Mouse (Mus musculus) heart, embryonic 10.5 days (tissue): Measurements from ENCODE around the gene Lamc2. TPM values are rescaled to one million over a fixed set of nuclear protein-coding genes. Genes with fewer than 3 reads are reported as not detected.
A peak's percentile ranks its signal among the peaks of the same experiment; 100 is the strongest.

Experiments used
- DNase-seq: peaks from one replicate; pipeline ENCODE4 v3.0.0-alpha.2; 2017; ENCODE audit warnings: low spot score
- H3K27ac ChIP-seq: fragments of 300-500 bp; sonication (generic); 2 replicates; pipeline ENCODE4 v1.5.1; 2016; ENCODE audit warnings: mild to moderate bottlenecking
- H3K27me3 ChIP-seq: fragments of 300-500 bp; sonication (generic); 2 replicates; pipeline ENCODE4 v1.6.1; 2016; ENCODE audit warnings: mild to moderate bottlenecking; ENCODE audit not compliant: poor library complexity, insufficient read depth, severe bottlenecking
- H3K36me3 ChIP-seq: fragments of 300-500 bp; sonication (generic); 2 replicates; pipeline ENCODE4 v1.6.1; 2016; ENCODE audit warnings: mild to moderate bottlenecking, moderate library complexity
- H3K4me1 ChIP-seq: fragments of 300-500 bp; sonication (generic); 2 replicates; pipeline ENCODE4 v1.6.1; 2016; ENCODE audit warnings: mild to moderate bottlenecking
- H3K4me3 ChIP-seq: fragments of 300-500 bp; sonication (generic); 2 replicates; pipeline ENCODE4 v1.5.1; 2016; ENCODE audit warnings: mild to moderate bottlenecking, moderate library complexity
- H3K9me3 ChIP-seq: fragments of 300-500 bp; sonication (generic); 2 replicates; pipeline ENCODE4 v1.6.1; 2016; ENCODE audit warnings: mild to moderate bottlenecking, moderate library complexity
- WGBS: fragments of 180-500 bp; shearing (Covaris S2); methylation state at CpG from one replicate; pipeline ENCODE4 v1.1.7; 2016; 5-methylcytosine and 5-hydroxymethylcytosine counted together
- polyA plus RNA-seq: library from polyadenylated mRNA; unstranded; fragments of >200 nt; fragmentation: Nextera tagmentation; extraction: Ambion mirVana; gene quantifications from 2 replicates; pipeline ENCODE4 v1.2.1, GENCODE M21; 2016

Lamc2 gene
- polyA plus RNA-seq, 1 experiment from 2014 or later = 4.9 TPM

- no peaks in the 10 kb centered on the region for H3K4me1 ChIP-seq
- no peak for DNase-seq
- 78% methylated on average over 8 of the region's 8 CpGs for WGBS
- H3K27ac ChIP-seq = no peak overlapping the region
- H3K9me3 ChIP-seq = no peaks in the 10 kb centered on the region
- H3K36me3 ChIP-seq = no peaks in the 10 kb centered on the region
- H3K4me3 ChIP-seq = no peak overlapping the region
- H3K27me3 ChIP-seq = no peaks in the 10 kb centered on the region
Measured at GRCm38 (mm10) chr1:153115315-153115714, 70.9 kb downstream of the Lamc2 start.

- WGBS = 72% methylated on average over 4 of the region's 4 CpGs
Measured at GRCm38 (mm10) chr1:153111596-153111995, 74.7 kb downstream of the Lamc2 start.

GRCm38 (mm10) chr1:153109836-153110235, 76.4 kb downstream of the Lamc2 start:
- Histone ChIP-seq H3K36me3 (no peaks in the 10 kb centered on the region), H3K27ac (no peak overlapping the region), H3K9me3 (no peaks in the 10 kb centered on the region), H3K27me3 (no peaks in the 10 kb centered on the region), H3K4me1 (peaks cover 23% of the 10 kb centered on the region), H3K4me3 (no peak overlapping the region)
- DNase-seq = no peak
- WGBS = 63% methylated on average over 3 of the region's 3 CpGs

More at GRCm38 (mm10) chr1:153111596-153111995, 74.7 kb downstream of the Lamc2 start:
- Histone ChIP-seq H3K27me3 (no peaks in the 10 kb centered on the region), H3K4me3 (no peak overlapping the region), H3K4me1 (peaks cover 10% of the 10 kb centered on the region), H3K9me3 (no peaks in the 10 kb centered on the region), H3K27ac (no peak overlapping the region), H3K36me3 (no peaks in the 10 kb centered on the region)
- no peak for DNase-seq

- WGBS = 75% methylated on average over 5 of the region's 5 CpGs
- Histone ChIP-seq H3K36me3 (no peaks in the 10 kb centered on the region), H3K27ac (no peak overlapping the region), H3K4me1 (peaks cover 23% of the 10 kb centered on the region), H3K4me3 (no peak overlapping the region), H3K9me3 (no peaks in the 10 kb centered on the region), H3K27me3 (no peaks in the 10 kb centered on the region)
- DNase-seq = no peak
Measured at GRCm38 (mm10) chr1:153109346-153109745, 76.9 kb downstream of the Lamc2 start.

GRCm38 (mm10) chr1:153107866-153108265, 78.4 kb downstream of the Lamc2 start:
- Histone ChIP-seq H3K27ac (peak overlapping the region; percentile 30; the same call in 1 of the 2 replicates), H3K9me3 (no peaks in the 10 kb centered on the region), H3K36me3 (no peaks in the 10 kb centered on the region), H3K27me3 (no peaks in the 10 kb centered on the region), H3K4me3 (no peak overlapping the region), H3K4me1 (peaks cover 23% of the 10 kb centered on the region)
- no peak for DNase-seq
- 40% methylated on average over 7 of the region's 7 CpGs for WGBS

- Histone ChIP-seq H3K36me3 (no peaks in the 10 kb centered on the region), H3K9me3 (no peaks in the 10 kb centered on the region), H3K27me3 (no peaks in the 10 kb centered on the region), H3K27ac (peak overlapping the region; percentile 67; the same call in 1 of the 2 replicates), H3K4me3 (no peak overlapping the region), H3K4me1 (peaks cover 39% of the 10 kb centered on the region)
- no peak for DNase-seq
- WGBS = 62% methylated on average over 12 of the region's 12 CpGs
Measured at GRCm38 (mm10) chr1:153104804-153105203, 81.4 kb downstream of the Lamc2 start.

- no peak for DNase-seq
- H3K27ac ChIP-seq = no peak overlapping the region
- no peak overlapping the region for H3K4me3 ChIP-seq
- peaks cover 51% of the 10 kb centered on the region for H3K4me1 ChIP-seq
- H3K27me3 ChIP-seq = no peaks in the 10 kb centered on the region
- no peaks in the 10 kb centered on the region for H3K36me3 ChIP-seq
- WGBS = 91% methylated on average over 8 of the region's 8 CpGs
- no peaks in the 10 kb centered on the region for H3K9me3 ChIP-seq
Measured at GRCm38 (mm10) chr1:153103186-153103554, 83.1 kb downstream of the Lamc2 start.

GRCm38 (mm10) chr1:153102296-153103185, 83.7 kb downstream of the Lamc2 start:
- DNase-seq = no peak
- peak overlapping the region; percentile 36; the same call in 1 of the 2 replicates for H3K27ac ChIP-seq
- no peaks in the 10 kb centered on the region for H3K36me3 ChIP-seq
- peaks cover 47% of the 10 kb centered on the region for H3K4me1 ChIP-seq
- no peaks in the 10 kb centered on the region for H3K27me3 ChIP-seq
- no peaks in the 10 kb centered on the region for H3K9me3 ChIP-seq
- H3K4me3 ChIP-seq = no peak overlapping the region
- WGBS = 91% methylated on average over 17 of the region's 17 CpGs

- Histone ChIP-seq H3K4me1 (peaks cover 46% of the 10 kb centered on the region), H3K4me3 (no peak overlapping the region), H3K27me3 (no peaks in the 10 kb centered on the region), H3K27ac (peak overlapping the region; percentile 74), H3K36me3 (no peaks in the 10 kb centered on the region), H3K9me3 (no peaks in the 10 kb centered on the region)
- WGBS = 32% methylated on average over 9 of the region's 9 CpGs
- no peak for DNase-seq
Measured at GRCm38 (mm10) chr1:153101327-153101880, 84.8 kb downstream of the Lamc2 start.

- WGBS = 29% methylated on average over 9 of the region's 9 CpGs
- H3K4me1 ChIP-seq = peaks cover 46% of the 10 kb centered on the region
- peak overlapping the region; percentile 74 for H3K27ac ChIP-seq
- DNase-seq = no peak
- no peak overlapping the region for H3K4me3 ChIP-seq
- no peaks in the 10 kb centered on the region for H3K36me3 ChIP-seq
- H3K27me3 ChIP-seq = no peaks in the 10 kb centered on the region
- no peaks in the 10 kb centered on the region for H3K9me3 ChIP-seq
Measured at GRCm38 (mm10) chr1:153100912-153101311, 85.3 kb downstream of the Lamc2 start.

- no peaks in the 10 kb centered on the region; the same call in 1 of the 2 replicates for H3K27me3 ChIP-seq
- H3K4me1 ChIP-seq = peaks cover 47% of the 10 kb centered on the region
- H3K9me3 ChIP-seq = no peaks in the 10 kb centered on the region
- H3K36me3 ChIP-seq = no peaks in the 10 kb centered on the region
- 55% methylated on average over 11 of the region's 11 CpGs for WGBS
- peak overlapping the region; percentile 76 for H3K27ac ChIP-seq
- H3K4me3 ChIP-seq = no peak overlapping the region
- no peak for DNase-seq
Measured at GRCm38 (mm10) chr1:153098586-153098985, 87.7 kb downstream of the Lamc2 start.

- DNase-seq = no peak
- 0 out of 2 replicates have a peak overlapping the region, but pooled peaks have one; percentile 37 for H3K27ac ChIP-seq
- H3K36me3 ChIP-seq = no peaks in the 10 kb centered on the region
- peaks cover 56% of the 10 kb centered on the region for H3K4me1 ChIP-seq
- no peaks in the 10 kb centered on the region for H3K9me3 ChIP-seq
- 85% methylated on average over 6 of the region's 6 CpGs for WGBS
- H3K27me3 ChIP-seq = no peaks in the 10 kb centered on the region; the same call in 1 of the 2 replicates
- H3K4me3 ChIP-seq = no peak overlapping the region
Measured at GRCm38 (mm10) chr1:153097017-153097675, 89.1 kb downstream of the Lamc2 start.
